Mouse (Mus musculus): ENCODE measurements around the gene Hcrtr1.

GRCm38 (mm10) chr4:130112299-130112698 lies 26.9 kb downstream of the Hcrtr1 start:
- TF ChIP-seq POLR2A (IDR thresholded peaks at IDR 0.05; ENCODE audit: low read depth, low read length) (no peak), CTCF (IDR thresholded peaks at IDR 0.05; ENCODE audit: borderline replicate concordance, insufficient read depth, low read length) (no peak)
